Mouse (Mus musculus) cortical plate, adult 2 months (tissue): Measurements from ENCODE around the gene Olfr1033. TPM values are rescaled to one million over a fixed set of nuclear protein-coding genes. Genes with fewer than 3 reads are reported as not detected.

Experiments used
- H3K27ac ChIP-seq: fragments of 200-500 bp; 2 replicates; pipeline ENCODE4 v1.5.1; 2012; ENCODE audit warnings: low read length, control low read depth, inconsistent platforms; ENCODE audit not compliant: insufficient read depth
- H3K4me1 ChIP-seq: fragments of 200-500 bp; 2 replicates; pipeline ENCODE4 v1.6.1; 2011; ENCODE audit warnings: low read length; ENCODE audit not compliant: control insufficient read depth, insufficient read depth
- H3K4me3 ChIP-seq: fragments of 200-500 bp; 2 replicates; pipeline ENCODE4 v1.5.1; 2011; ENCODE audit warnings: mild to moderate bottlenecking, low read length, control low read depth; ENCODE audit not compliant: insufficient read depth
- CTCF ChIP-seq: fragments of 200-500 bp; IDR thresholded peaks from 2 replicates; pipeline ENCODE4 v1.5.1; 2011; ENCODE audit warnings: mild to moderate bottlenecking, control low read depth, low read length; ENCODE audit not compliant: insufficient read depth; ENCODE audit errors: extremely low read depth
- POLR2A ChIP-seq: fragments of 200-500 bp; IDR thresholded peaks from 2 replicates; pipeline ENCODE4 v1.6.1; 2011; ENCODE audit warnings: mild to moderate bottlenecking, low read length, control low read depth; ENCODE audit not compliant: insufficient read depth; ENCODE audit errors: extremely low read depth
- polyA plus RNA-seq: library from polyadenylated mRNA; depleted of rRNA; stranded (reverse); fragments of >200 nt; gene quantifications from 2 replicates; pipeline ENCODE4 v1.2.3, GENCODE M21; 2012; rRNA removed

The Olfr1033 gene
- polyA plus RNA-seq, 1 experiment: 0.13 TPM

DNA sequence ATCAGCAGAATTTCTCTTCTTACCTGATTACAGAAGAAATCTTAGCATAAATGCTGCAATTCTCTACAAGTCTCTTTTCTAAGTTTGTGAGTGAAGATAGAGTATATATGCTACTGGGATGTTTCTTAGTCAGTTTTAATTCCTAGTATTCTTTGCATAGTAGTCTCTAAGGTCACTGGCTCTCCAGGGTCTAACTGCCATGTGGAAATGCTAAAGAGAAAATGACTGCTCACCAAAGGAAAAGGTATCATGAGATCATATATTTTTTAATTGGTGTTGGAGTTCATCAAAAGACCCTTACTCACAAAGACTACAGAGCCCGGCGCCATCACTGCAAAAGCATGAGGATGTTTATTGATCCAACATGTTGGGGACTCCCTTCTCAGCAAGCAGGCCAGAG, 66.9 kb downstream of the Olfr1033 start, which contains the start of gene Olfr1037:
Olfr1037 (minus strand) TSS at position 101 of the 400 bp plus-strand sequence.
- H3K4me3 ChIP-seq: no peak within 1 kb of the TSS
- no peak for TF ChIP-seq POLR2A
- no peak for TF ChIP-seq CTCF
- H3K4me1 ChIP-seq: no peaks in the 10 kb centered on the region
- no peak within 1 kb of the TSS for H3K27ac ChIP-seq

Other genes with a start within 250 kb of the Olfr1033 start
- gene Olfr1014, start 247.9 kb upstream of the Olfr1033 start, polyA plus RNA-seq: not detected in 2 replicates
- not detected in 2 replicates for gene Olfr1015, start 238.6 kb upstream of the Olfr1033 start, polyA plus RNA-seq
- not detected in 2 replicates for gene Olfr1016, start 218.1 kb upstream of the Olfr1033 start, polyA plus RNA-seq
- gene Olfr1018, start 202.2 kb upstream of the Olfr1033 start, polyA plus RNA-seq: not detected in 2 replicates
- gene Olfr1019, start 175.2 kb upstream of the Olfr1033 start, polyA plus RNA-seq: not detected in 2 replicates
- not detected in 2 replicates for gene Olfr1020, start 173.6 kb upstream of the Olfr1033 start, polyA plus RNA-seq
- gene Olfr1022, start 152.0 kb upstream of the Olfr1033 start, polyA plus RNA-seq: not detected in 2 replicates
- not detected in 2 replicates for gene Olfr1023, start 135.0 kb upstream of the Olfr1033 start, polyA plus RNA-seq
- not detected in 2 replicates for gene Olfr1024, start 115.6 kb upstream of the Olfr1033 start, polyA plus RNA-seq
- gene Olfr1025-ps1, start 105.4 kb upstream of the Olfr1033 start, polyA plus RNA-seq: not detected in 2 replicates
- not detected in 2 replicates for gene Olfr1026, start 99.1 kb upstream of the Olfr1033 start, polyA plus RNA-seq
- gene Olfr1028, start 70.2 kb upstream of the Olfr1033 start, polyA plus RNA-seq: not detected in 2 replicates
- gene Olfr1029, start 46.7 kb upstream of the Olfr1033 start, polyA plus RNA-seq: 0.06 TPM in 1 of 2 replicates, not detected in the other
- not detected in 2 replicates for gene Olfr1030, start 41.4 kb upstream of the Olfr1033 start, polyA plus RNA-seq
- gene Olfr1031, start 30.3 kb upstream of the Olfr1033 start, polyA plus RNA-seq: not detected in 2 replicates
- gene Olfr1032, start 15.1 kb upstream of the Olfr1033 start, polyA plus RNA-seq: not detected in 2 replicates
- 0.02 TPM in 1 of 2 replicates, not detected in the other for gene Olfr1034, start 25.2 kb downstream of the Olfr1033 start, polyA plus RNA-seq
- gene Olfr1036, start 53.4 kb downstream of the Olfr1033 start, polyA plus RNA-seq: not detected in 2 replicates
- gene Olfr1037, start 66.8 kb downstream of the Olfr1033 start, polyA plus RNA-seq: not detected in 2 replicates
- gene Olfr1039, start 115.3 kb downstream of the Olfr1033 start, polyA plus RNA-seq: not detected in 2 replicates
- gene Olfr1040, start 126.1 kb downstream of the Olfr1033 start, polyA plus RNA-seq: not detected in 2 replicates
- gene Olfr1042, start 141.2 kb downstream of the Olfr1033 start, polyA plus RNA-seq: not detected in 2 replicates
- not detected in 2 replicates for gene Olfr1043, start 146.9 kb downstream of the Olfr1033 start, polyA plus RNA-seq
- not detected in 2 replicates for gene Olfr1044, start 157.2 kb downstream of the Olfr1033 start, polyA plus RNA-seq
- not detected in 2 replicates for gene Olfr52, start 165.1 kb downstream of the Olfr1033 start, polyA plus RNA-seq
- not detected in 2 replicates for gene Olfr1045, start 182.4 kb downstream of the Olfr1033 start, polyA plus RNA-seq
- not detected in 2 replicates for gene Olfr1046, start 198.7 kb downstream of the Olfr1033 start, polyA plus RNA-seq
- gene Olfr1047, start 210.8 kb downstream of the Olfr1033 start, polyA plus RNA-seq: not detected in 2 replicates
- not detected in 2 replicates for gene Olfr1048, start 219.7 kb downstream of the Olfr1033 start, polyA plus RNA-seq
- gene Olfr1049, start 237.7 kb downstream of the Olfr1033 start, polyA plus RNA-seq: not detected in 2 replicates